8 mouse cellular contexts compared by ENCODE assay signal in genomic region chr7:73518373-73518980, GRCm38 (mm10). TPM values are rescaled to one million over a fixed set of nuclear protein-coding genes. Genes with fewer than 3 reads are reported as not detected.
DNase-seq lines count a peak whose midpoint lies in the region; ATAC-seq and TF ChIP-seq lines count a peak whose summit lies in the region.
"Not testable (repeated sequence)": the region's sequence is repeated elsewhere in the genome, so short reads cannot be mapped to it uniquely, and the experiment has no call there.

No protein-coding gene starts in this region.

- not testable (repeated sequence) for H3K4me2 ChIP-seq in liver, embryonic 12.5 days; liver, embryonic 16.5 days (ENCODE audit: low read depth, low read length)

- peak overlapping the region; percentile 31; the same call in 1 of the 2 replicates for H3K27ac ChIP-seq in ES-Bruce4 (ENCODE audit: insufficient read depth, low read length)
- H3K27ac ChIP-seq in liver, embryonic 12.5 days = peak overlapping the region; percentile 81
- peak overlapping the region; percentile 58; the same call in 1 of the 2 replicates for H3K27ac ChIP-seq in liver, embryonic 16.5 days (ENCODE audit: low read length)

- not testable (repeated sequence) for TF ChIP-seq CTCF in ES-Bruce4 (IDR thresholded peaks at IDR 0.05; ENCODE audit: low read depth, low read length)

- peaks cover 27% of the 10 kb centered on the region for H3K36me3 ChIP-seq in ES-Bruce4 (ENCODE audit: control insufficient read depth, insufficient read depth, low read length, poor library complexity, severe bottlenecking)
- peaks cover 90% of the 10 kb centered on the region for H3K36me3 ChIP-seq in liver, embryonic 12.5 days
- peaks cover 69% of the 10 kb centered on the region for H3K36me3 ChIP-seq in liver, embryonic 16.5 days (ENCODE audit: control insufficient read depth, insufficient read depth)

- not testable (repeated sequence) for TF ChIP-seq POLR2A in ES-Bruce4 (IDR thresholded peaks at IDR 0.05; ENCODE audit: insufficient read depth, low read length)

- not testable (repeated sequence) for H3K4me1 ChIP-seq in ES-Bruce4 (ENCODE audit: control insufficient read depth, insufficient read depth, low read length)
- peaks cover 58% of the 10 kb centered on the region for H3K4me1 ChIP-seq in liver, embryonic 12.5 days
- peaks cover 33% of the 10 kb centered on the region for H3K4me1 ChIP-seq in liver, embryonic 16.5 days (ENCODE audit: control insufficient read depth, low read depth, low read length)

- not testable (repeated sequence) for TF ChIP-seq EP300 in ES-Bruce4 (IDR thresholded peaks at IDR 0.05; ENCODE audit: insufficient read depth, low read depth, low read length)

- H3K9ac ChIP-seq in ES-Bruce4 (ENCODE audit: low read depth, poor library complexity, severe bottlenecking) = peak overlapping the region; percentile 44
- H3K9ac ChIP-seq in liver, embryonic 12.5 days; liver, embryonic 16.5 days (ENCODE audit: low read depth, low read length): not testable (repeated sequence)

- H3K9me3 ChIP-seq in ES-Bruce4 (replicated peaks; ENCODE audit: control insufficient read depth, insufficient read depth, low read length, poor library complexity, severe bottlenecking); liver, embryonic 12.5 days (replicated peaks); liver, embryonic 16.5 days (replicated peaks; ENCODE audit: control insufficient read depth, low read length): not testable (repeated sequence)

- peak overlapping the region; percentile 49 for H3K4me3 ChIP-seq in ES-Bruce4 (ENCODE audit: low read depth, low read length)
- not testable (repeated sequence) for H3K4me3 ChIP-seq in liver, embryonic 12.5 days; liver, embryonic 16.5 days (ENCODE audit: low read depth, low read length)

- peak; percentile 15 for ATAC-seq in activated CD4-positive, CD25-positive, alpha-beta regulatory T cell, adult 4 months
- ATAC-seq in common myeloid progenitor, adult 5-6 weeks (replicated peaks; ENCODE audit: low read depth, poor library complexity, severe bottlenecking) = peak; percentile 68
- ATAC-seq in liver, embryonic 12.5 days = peak; percentile 34
- ATAC-seq in liver, embryonic 16.5 days (ENCODE audit: low read depth) = peak; percentile 6; the same call in 1 of the 2 replicates
- peak; percentile 53; the same call in 1 of the 2 replicates for ATAC-seq in megakaryocyte-erythroid progenitor cell, adult 5-6 weeks (replicated peaks; ENCODE audit: low FRiP score, low TSS enrichment, poor library complexity, severe bottlenecking)

- not testable (repeated sequence) for H3K27me3 ChIP-seq in ES-Bruce4 (ENCODE audit: control insufficient read depth, insufficient read depth, low read length, poor library complexity, severe bottlenecking); liver, embryonic 12.5 days (replicated peaks); liver, embryonic 16.5 days (ENCODE audit: control insufficient read depth, insufficient read depth, low read depth, low read length)

- WGBS in liver, embryonic 12.5 days (ENCODE audit: insufficient replicate concordance) = 42% methylated on average over 6 of the region's 6 CpGs
- 28% methylated on average over 6 of the region's 6 CpGs for WGBS in liver, embryonic 16.5 days (ENCODE audit: insufficient replicate concordance)

- DNase-seq in CD4-positive helper T cell, adult 2 months (ENCODE audit: low read depth, low spot score) = peak; percentile 71
- DNase-seq in induced T-regulatory cell, adult 2 months (ENCODE audit: low read depth) = peak; percentile 77

RNA-seq across cellular contexts. Expression of gene Chd2, which starts 23.2 kb away (rescaled TPM):
- 103 and 104 TPM in 2 replicates for polyA plus RNA-seq in ES-Bruce4 (2011; ENCODE audit: insufficient read depth, insufficient read length, low read depth, missing spikeins)
- polyA plus RNA-seq in activated CD4-positive, CD25-positive, alpha-beta regulatory T cell, adult 4 months (2017; shearing (Covaris generic)) = 100 to 1,000 TPM; 136 to 151 TPM
- 184 and 190 TPM in 2 replicates for total RNA-seq in common myeloid progenitor, adult 5-6 weeks (2017)
- polyA plus RNA-seq in liver, embryonic 12.5 days (2016; fragmentation: Nextera tagmentation; extraction: Ambion mirVana) = 26.2 and 28.9 TPM in 2 replicates
- 24.7 and 26.1 TPM in 2 replicates for polyA plus RNA-seq in liver, embryonic 16.5 days (2015; fragmentation: Nextera tagmentation; extraction: Ambion mirVana)
- total RNA-seq in megakaryocyte-erythroid progenitor cell, adult 5-6 weeks (2014; fragmentation: Nextera tagmentation) = 48.8 and 57.3 TPM in 2 replicates
- 101 and 150 TPM in 2 replicates for total RNA-seq in megakaryocyte-erythroid progenitor cell, adult 5-6 weeks (2017)

Comparison
In these comparisons a context has a peak if more than half of its experiments do, and no peak if none do; other contexts are left out.
1. H3K27ac ChIP-seq: peak in every context shown above with its lines; median percentile 81 in liver, embryonic 12.5 days; 58 in liver, embryonic 16.5 days; 31 in ES-Bruce4.
2. ATAC-seq: peak in every context shown above with its lines; median percentile 68 in common myeloid progenitor, adult 5-6 weeks; 53 in megakaryocyte-erythroid progenitor cell, adult 5-6 weeks; 34 in liver, embryonic 12.5 days; 15 in activated CD4-positive, CD25-positive, alpha-beta regulatory T cell, adult 4 months; 6 in liver, embryonic 16.5 days.